Mouse (Mus musculus): ENCODE results near the gene Pros1. TPM values are rescaled to one million over a fixed set of nuclear protein-coding genes. Genes with fewer than 3 reads are reported as not detected.

Gene Pros1
- 10 to 100 TPM; 14.4 to 15.8 TPM for total RNA-seq (2021)
- long read RNA-seq, experiment 1, transcript Pros1-201 (15 exons, 3,303 nt): major isoform, 25 of 27 reads
- long read RNA-seq, experiment 1, partial matches to known transcripts: 1 of 27 reads
- long read RNA-seq, experiment 1, other reads (novel, unspliced or antisense): 1 of 27 reads
- long read RNA-seq, experiment 2, transcript Pros1-201 (15 exons, 3,303 nt): major isoform, 29 of 29 reads
- long read RNA-seq, experiment 2, partial matches to known transcripts: 0 of 29 reads
- long read RNA-seq, experiment 2, other reads (novel, unspliced or antisense): 0 of 29 reads

DNA sequence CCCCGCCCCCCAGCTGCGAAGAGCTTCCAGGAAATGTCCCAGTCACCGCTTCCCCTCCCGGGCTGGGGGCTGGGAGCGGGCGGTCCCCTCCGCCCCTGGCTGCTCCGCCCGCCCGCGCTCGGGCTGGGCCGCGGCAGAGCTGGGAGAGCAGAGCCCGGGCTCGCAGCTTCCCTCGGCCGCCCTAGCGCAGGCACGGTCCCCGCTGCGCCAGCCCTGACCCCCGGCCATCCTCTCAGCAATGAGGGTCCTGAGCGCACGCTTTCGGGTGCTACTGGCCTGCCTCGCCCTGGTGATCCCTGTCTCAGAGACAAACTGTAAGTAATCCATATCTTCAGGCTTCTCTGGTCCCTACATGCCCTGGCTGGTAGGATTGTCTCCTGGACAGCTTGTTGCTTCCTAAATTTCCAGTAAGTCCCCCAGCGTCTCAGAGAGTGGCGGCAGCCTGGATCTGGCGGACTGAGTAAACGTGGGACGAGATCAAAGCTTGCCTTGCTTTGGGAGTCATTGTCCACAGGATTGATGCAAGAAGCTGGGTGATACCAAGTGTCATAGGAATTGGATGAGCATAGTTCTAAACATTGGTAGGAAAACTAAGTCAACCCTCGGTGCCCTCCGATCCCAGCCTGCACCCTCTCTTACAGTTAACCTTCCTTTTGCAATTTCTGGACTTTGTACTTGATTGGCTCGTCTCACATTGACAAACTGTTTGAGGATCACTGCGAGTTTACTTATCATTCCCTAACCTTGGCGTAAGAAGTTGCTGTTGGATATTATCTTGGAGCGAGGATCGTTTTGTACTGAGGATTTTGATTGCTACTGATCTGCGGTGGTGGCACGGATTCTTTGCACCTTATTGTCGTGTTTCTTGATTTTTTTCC is at the start of gene Pros1:
Gene Pros1, plus strand, starts transcription at position 117 of the 878 bp plus-strand sequence.
- DNase-seq: peak; percentile 80
- intact Hi-C loops (cut with DNase I; ENCODE audit: low total_unique reads): no loop called here

- intact Hi-C loops (cut with DNase I; ENCODE audit: low total_unique reads): no loop called here
- DNase-seq: no peak
Measured at GRCm38 (mm10) chr16:62804621-62805020, 49.5 kb upstream of the Pros1 start.

GRCm38 (mm10) chr16:62807249-62807979 is 46.7 kb upstream of the Pros1 start:
- DNase-seq: no peak
- intact Hi-C loops (cut with DNase I; ENCODE audit: low total_unique reads): no loop called here

- DNase-seq: no peak
- intact Hi-C loops (cut with DNase I; ENCODE audit: low total_unique reads): no loop called here
Measured at GRCm38 (mm10) chr16:62810855-62811254, 43.3 kb upstream of the Pros1 start.

- intact Hi-C loops (cut with DNase I; ENCODE audit: low total_unique reads): no loop called here
- DNase-seq: no peak
Measured at GRCm38 (mm10) chr16:62813790-62814189, 40.3 kb upstream of the Pros1 start.

- intact Hi-C loops (cut with DNase I; ENCODE audit: low total_unique reads): no loop called here
- DNase-seq: no peak
Measured at GRCm38 (mm10) chr16:62814491-62814890, 39.6 kb upstream of the Pros1 start, which contains the start of gene Stx19. Gene Stx19, plus strand, starts transcription at chr16:62814676.

- intact Hi-C loops (cut with DNase I; ENCODE audit: low total_unique reads): no loop called here
- DNase-seq: no peak
Measured at GRCm38 (mm10) chr16:62822472-62822871, 31.6 kb upstream of the Pros1 start.

DNA sequence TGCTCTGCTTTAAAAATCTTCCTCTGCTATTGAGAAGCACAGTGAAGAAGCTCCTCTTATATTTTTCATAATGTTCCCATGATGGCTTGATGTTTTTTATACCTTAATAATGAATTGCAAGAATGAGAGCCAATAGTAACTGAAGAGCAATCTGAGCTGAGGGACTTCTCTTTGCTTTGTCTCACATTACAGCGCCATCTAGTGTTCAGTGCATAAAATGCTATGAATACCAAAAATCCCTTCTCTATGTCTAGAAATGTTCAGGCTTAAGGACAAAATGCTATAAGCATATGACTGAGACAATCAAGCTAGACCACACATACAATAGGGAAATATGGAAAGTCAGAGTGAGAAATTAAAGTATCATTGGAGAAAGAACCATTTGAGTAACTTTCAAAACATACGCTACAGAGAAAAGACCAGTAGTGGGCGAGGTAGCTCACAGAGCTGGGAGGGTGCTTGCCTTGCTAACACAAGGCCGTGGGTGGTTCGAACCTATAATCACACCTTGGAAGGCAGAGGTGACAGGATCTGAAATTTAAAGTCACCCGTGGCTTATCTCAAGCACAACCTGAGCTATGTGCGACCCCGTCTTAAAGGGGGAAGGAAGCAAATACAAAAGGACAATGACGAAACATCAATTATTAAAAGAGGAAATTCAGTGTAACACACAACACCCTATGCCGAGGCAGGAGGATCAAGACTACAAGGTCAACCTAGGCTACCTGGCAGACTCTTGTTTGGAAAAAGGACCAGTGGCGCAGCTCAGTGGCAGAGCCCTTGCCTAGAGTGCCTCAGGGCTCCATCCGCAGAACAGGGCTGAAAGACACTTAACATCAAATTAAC is 27.7 kb upstream of the Pros1 start:
- intact Hi-C loops (cut with DNase I; ENCODE audit: low total_unique reads): no loop called here

GRCm38 (mm10) chr16:62832027-62832426 is 22.1 kb upstream of the Pros1 start:
- DNase-seq: no peak
- intact Hi-C loops (cut with DNase I; ENCODE audit: low total_unique reads): no loop called here

More for the DNA sequence above, 27.7 kb upstream of the Pros1 start:
- no peak for DNase-seq

DNA sequence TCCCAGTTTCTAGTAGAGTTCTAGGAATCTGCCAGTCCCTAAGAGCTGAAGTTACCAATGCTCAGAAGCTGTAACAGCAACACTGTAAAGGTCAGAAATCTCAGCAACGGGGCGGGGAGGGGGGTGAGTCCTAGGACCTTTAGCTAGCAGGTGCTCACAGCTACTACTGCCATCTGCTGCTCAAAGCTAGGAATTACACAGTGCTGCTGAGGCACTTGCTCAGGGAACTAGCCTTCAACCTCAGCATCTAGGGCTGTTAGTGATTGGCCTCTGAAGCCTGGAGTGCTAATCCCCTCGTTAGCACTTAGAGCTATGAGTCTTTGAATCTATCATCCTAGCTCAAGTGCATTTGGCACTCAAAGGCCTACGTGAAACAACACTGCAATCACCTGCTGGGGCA is 21.6 kb upstream of the Pros1 start:
- peak; percentile 35 for DNase-seq
- intact Hi-C loops (cut with DNase I; ENCODE audit: low total_unique reads): no loop called here

DNA sequence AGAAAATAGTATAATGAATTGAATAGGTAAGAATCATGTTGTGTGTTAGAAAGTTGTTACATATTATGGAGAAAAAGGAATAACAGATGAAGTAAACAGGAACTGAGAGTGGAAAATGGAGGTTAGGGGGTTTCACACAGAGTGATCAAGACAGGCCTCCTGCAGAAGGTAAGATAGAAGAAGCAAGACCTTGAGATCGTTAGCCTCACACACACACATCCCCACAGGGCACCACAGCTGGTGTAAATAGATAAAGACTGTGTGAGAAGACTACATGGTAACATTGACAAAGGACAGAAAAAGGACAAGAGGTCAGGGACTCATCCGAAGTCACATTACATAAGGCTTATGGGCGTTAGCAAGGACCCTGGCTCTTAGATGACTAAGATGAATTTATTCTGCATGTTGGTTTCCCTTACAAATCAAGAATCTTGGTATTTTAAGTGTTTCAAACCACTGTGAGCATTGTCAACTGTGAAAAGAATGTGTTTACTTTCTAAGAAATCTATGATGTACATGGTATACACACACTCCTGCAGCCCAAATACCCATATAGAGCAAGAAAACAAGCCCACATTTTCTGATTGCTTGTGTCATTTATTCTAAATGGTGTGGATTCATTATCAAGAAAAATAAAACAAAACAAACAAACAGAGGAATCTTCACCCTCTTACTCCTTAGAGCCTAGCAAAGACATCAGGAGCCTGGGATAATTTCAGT is 19.9 kb upstream of the Pros1 start:
- no peak for DNase-seq
- intact Hi-C loops (cut with DNase I; ENCODE audit: low total_unique reads): no loop called here

DNA sequence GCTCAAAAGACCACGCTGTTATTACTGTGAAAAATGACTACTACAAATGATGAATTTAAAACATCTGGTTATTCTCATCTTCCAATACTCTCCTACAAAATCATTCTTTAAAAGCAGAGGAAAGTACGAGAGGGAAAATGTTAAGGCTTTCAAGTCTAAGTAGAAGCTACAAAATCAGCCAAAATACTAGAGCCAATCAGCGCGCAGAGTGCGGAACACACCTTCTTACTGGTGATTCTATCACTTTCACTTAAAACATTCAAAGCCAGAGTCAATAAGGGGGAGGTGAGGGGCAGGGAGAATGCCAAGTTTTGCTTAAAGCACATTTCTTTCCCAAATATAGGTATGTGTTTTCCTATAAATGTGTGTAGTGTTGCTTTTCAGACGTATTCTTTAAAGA is 8.8 kb upstream of the Pros1 start:
- intact Hi-C loops (cut with DNase I; ENCODE audit: low total_unique reads): no loop called here
- DNase-seq: no peak

- intact Hi-C loops (cut with DNase I; ENCODE audit: low total_unique reads): no loop called here
- peak; percentile 92 for DNase-seq
Measured at GRCm38 (mm10) chr16:62846498-62847312, 7.4 kb upstream of the Pros1 start, which contains the start of gene Arl13b. Gene Arl13b, minus strand, starts transcription at chr16:62847040.

DNA sequence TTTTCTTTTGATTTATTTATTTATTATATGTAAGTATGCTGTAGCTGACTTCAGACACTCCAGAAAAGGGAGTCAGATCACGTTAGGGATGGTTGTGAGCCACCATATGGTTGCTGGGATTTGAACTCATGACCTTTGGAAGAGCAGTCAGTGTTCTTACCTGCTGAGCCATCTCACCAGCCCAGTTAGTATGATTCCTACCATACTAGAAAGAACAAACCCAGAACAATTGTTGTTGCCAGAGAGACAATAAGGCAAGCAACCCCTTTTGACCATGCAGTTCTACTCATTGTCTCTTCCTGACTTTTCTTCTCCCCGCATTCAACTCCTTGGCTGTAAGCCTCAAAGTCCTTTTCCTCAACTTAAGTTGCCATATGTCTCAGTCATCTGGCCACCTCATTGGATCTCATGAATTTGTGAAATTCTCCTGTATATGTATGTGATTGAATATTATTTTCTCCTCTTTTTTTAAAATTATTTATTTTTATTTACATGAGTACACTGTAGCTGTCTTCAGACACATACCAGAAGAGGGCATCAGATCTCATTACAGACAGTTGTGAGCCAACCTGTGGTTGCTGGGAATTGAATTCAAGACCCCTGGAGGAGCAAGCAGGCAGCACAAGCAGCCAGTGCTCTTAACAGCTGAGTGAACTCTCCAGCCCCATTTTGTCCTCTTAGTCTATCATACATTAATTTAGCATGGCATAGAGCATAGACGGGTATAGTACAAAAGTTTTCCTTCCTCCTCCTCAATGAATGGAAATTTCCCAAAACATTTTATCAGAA is 1.4 kb upstream of the Pros1 start:
- intact Hi-C loops (cut with DNase I; ENCODE audit: low total_unique reads): no loop called here
- DNase-seq: no peak

GRCm38 (mm10) chr16:62853611-62854126 is 438 bp upstream of the Pros1 start:
- intact Hi-C loops (cut with DNase I; ENCODE audit: low total_unique reads): no loop called here

GRCm38 (mm10) chr16:62855385-62855784 is 1.3 kb downstream of the Pros1 start:
- intact Hi-C loops (cut with DNase I; ENCODE audit: low total_unique reads): no loop called here
- DNase-seq: no peak

More at GRCm38 (mm10) chr16:62853611-62854126, 438 bp upstream of the Pros1 start:
- DNase-seq: no peak

DNA sequence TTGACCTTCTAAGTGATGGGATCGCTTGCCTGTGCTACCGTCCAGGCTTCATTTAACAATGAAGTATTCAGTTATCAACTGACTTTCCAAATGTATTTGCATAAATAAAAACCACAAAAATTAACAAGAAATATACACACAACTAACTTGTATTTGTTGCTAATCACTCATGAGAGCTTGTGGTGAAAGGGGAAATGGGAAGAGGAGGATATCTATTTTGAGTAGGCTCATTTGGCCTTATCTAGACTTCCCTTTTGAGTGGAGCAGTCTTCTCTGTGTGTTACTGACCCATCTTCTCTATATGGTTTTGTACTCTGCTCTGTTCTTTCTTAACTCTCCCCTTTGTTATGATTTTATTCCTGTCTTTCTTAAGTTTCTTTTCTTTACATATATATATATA is 2.2 kb downstream of the Pros1 start:
- no peak for DNase-seq
- intact Hi-C loops (cut with DNase I; ENCODE audit: low total_unique reads): no loop called here

Data from gastrocnemius, postnatal 14 days (tissue).